Mouse (Mus musculus) embryonic facial prominence, embryonic 11.5 days (tissue): ENCODE measurements around the gene Ubac2. TPM values are rescaled to one million over a fixed set of nuclear protein-coding genes. Genes with fewer than 3 reads are reported as not detected.
A peak's percentile ranks its signal among the peaks of the same experiment; 100 is the strongest.
"Not testable (repeated sequence)": the region's sequence is repeated elsewhere in the genome, so short reads cannot be mapped to it uniquely, and the experiment has no call there.

Experiments
- ATAC-seq: fragments of 200-750 bp; cut with Nextera tagmentation; replicated peaks from 2 replicates; pipeline ENCODE4 v1.8.0; 2017; ENCODE audit warnings: low read depth; ENCODE audit not compliant: insufficient number of reproducible peaks, low FRiP score, low TSS enrichment
- DNase-seq: peaks from one replicate; pipeline ENCODE4 v3.0.0-alpha.2; 2015; ENCODE audit warnings: low spot score
- H3K27ac ChIP-seq: fragments of 300-500 bp; sonication (generic); replicated peaks from 2 replicates; pipeline ENCODE4 v1.5.1; 2014; ENCODE audit warnings: mild to moderate bottlenecking, low read depth, low read length, control low read depth
- H3K27me3 ChIP-seq: fragments of 300-500 bp; sonication (generic); 2 replicates; pipeline ENCODE4 v1.6.1; 2014; ENCODE audit warnings: mild to moderate bottlenecking, low read length, moderate library complexity, mixed read lengths; ENCODE audit not compliant: control insufficient read depth, insufficient read depth
- H3K36me3 ChIP-seq: fragments of 300-500 bp; sonication (generic); replicated peaks from 2 replicates; pipeline ENCODE4 v1.6.1; 2014; ENCODE audit warnings: low read depth, mild to moderate bottlenecking, low read length, moderate library complexity, mixed read lengths; ENCODE audit not compliant: control insufficient read depth, insufficient read depth
- H3K4me1 ChIP-seq: fragments of 300-500 bp; sonication (generic); 2 replicates; pipeline ENCODE4 v1.6.1; 2014; ENCODE audit warnings: low read length, mixed read lengths; ENCODE audit not compliant: control insufficient read depth, insufficient read depth
- H3K4me2 ChIP-seq: fragments of 300-500 bp; sonication (generic); 2 replicates; pipeline ENCODE4 v1.6.1; 2014; ENCODE audit warnings: low read depth, mild to moderate bottlenecking, control low read depth, low read length, moderate library complexity
- H3K4me3 ChIP-seq: fragments of 300-500 bp; sonication (generic); 2 replicates; pipeline ENCODE4 v1.5.1; 2014; ENCODE audit warnings: low read depth, low read length, control low read depth
- H3K9ac ChIP-seq: fragments of 300-500 bp; sonication (generic); replicated peaks from 2 replicates; pipeline ENCODE4 v1.6.1; 2014; ENCODE audit warnings: mild to moderate bottlenecking, control low read depth, low read length
- H3K9me3 ChIP-seq: fragments of 300-500 bp; sonication (generic); replicated peaks from 2 replicates; pipeline ENCODE4 v1.6.1; 2016; ENCODE audit warnings: mild to moderate bottlenecking, low read length, inconsistent platforms, mixed read lengths; ENCODE audit not compliant: control insufficient read depth
- WGBS: fragments of 180-500 bp; shearing (Covaris S2); extraction: QIAGEN DNeasy Blood & Tissue Kit; methylation state at CpG from one replicate; pipeline ENCODE4 v1.1.7; 2014; 5-methylcytosine and 5-hydroxymethylcytosine counted together
- polyA plus RNA-seq: library from polyadenylated mRNA; unstranded; fragments of >200 nt; fragmentation: Nextera tagmentation; extraction: Ambion mirVana; gene quantifications from 2 replicates; pipeline ENCODE4 v1.2.1, GENCODE M21; 2014

The Ubac2 gene
- polyA plus RNA-seq, 1 experiment from 2014 or later, result 71.9 TPM

DNA sequence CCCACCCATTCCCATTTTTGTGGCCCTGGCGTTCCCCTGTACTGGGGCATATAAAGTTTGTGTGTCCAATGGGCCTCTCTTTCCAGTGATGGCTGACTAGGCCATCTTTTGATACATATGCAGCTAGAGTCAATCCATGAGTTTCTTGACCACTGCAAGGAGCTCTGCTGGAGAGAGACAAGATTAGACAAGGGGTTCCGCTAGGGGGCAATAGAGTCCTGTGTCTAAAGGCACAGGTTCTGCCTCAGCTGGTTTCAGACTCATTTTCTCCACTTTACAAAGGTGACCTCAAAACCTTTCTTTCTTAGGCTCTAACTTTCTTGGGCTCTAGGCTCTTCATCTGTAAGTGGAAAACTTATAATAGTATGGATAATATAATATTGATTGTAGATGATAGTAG, 13.3 kb upstream of the Ubac2 start:
- WGBS, result 18% methylated on average over 2 of the region's 2 CpGs
- H3K9ac ChIP-seq, H3K27ac ChIP-seq, H3K4me3 ChIP-seq, H3K9me3 ChIP-seq, H3K4me1 ChIP-seq, H3K36me3 ChIP-seq, ATAC-seq, H3K27me3 ChIP-seq, H3K4me2 ChIP-seq: not testable (repeated sequence)
- peak; percentile 87 for DNase-seq

DNA sequence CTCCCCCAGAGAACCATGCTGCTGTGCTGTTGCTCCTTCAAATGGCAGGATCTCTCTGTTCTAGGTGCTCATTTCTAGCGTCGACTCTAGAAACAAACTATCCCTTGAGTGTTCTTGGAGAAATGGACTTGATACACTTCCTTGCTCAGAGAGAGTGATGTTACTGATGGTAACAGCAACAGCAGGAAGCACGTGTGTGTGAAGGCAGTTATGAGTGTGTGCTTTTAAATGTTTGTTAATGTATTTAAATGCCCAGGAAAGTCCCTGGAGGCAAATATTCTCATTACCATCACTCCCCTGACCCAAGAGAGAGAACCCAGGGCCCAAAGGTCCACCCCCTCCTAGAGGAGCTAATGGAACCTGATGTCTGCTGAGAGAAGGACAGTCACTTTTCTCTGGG, 11.8 kb upstream of the Ubac2 start:
- no peaks in the 10 kb centered on the region for H3K9me3 ChIP-seq
- no peaks in the 10 kb centered on the region for H3K4me1 ChIP-seq
- no peak for ATAC-seq
- 82% methylated on average over 3 of the region's 3 CpGs for WGBS
- no peak overlapping the region for H3K4me3 ChIP-seq
- H3K27me3 ChIP-seq, result no peaks in the 10 kb centered on the region
- H3K36me3 ChIP-seq, result no peaks in the 10 kb centered on the region
- no peak for DNase-seq
- no peak overlapping the region for H3K9ac ChIP-seq
- H3K4me2 ChIP-seq, result no peak overlapping the region
- no peak overlapping the region for H3K27ac ChIP-seq

DNA sequence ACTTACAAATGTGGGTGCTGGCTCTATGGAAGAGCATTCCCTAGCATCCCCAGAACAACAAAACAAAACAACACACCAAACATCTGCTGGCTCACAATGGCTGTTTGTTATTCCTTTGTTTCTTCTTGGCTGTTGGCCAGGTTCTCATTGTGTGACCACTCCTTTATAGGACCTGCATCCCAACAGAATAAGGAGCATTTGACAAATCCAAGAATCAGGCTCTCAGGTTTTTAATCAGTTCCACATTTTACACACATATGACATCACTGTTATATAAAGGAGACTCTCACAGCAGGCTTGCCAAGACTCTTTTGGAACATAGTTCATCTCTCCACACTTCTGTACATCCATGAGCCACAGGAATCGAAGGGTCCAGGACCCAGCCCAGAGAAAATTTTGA, 9.3 kb upstream of the Ubac2 start:
- no peaks in the 10 kb centered on the region for H3K4me1 ChIP-seq
- H3K27ac ChIP-seq, result no peak overlapping the region
- no peak overlapping the region for H3K9ac ChIP-seq
- no peak overlapping the region for H3K4me2 ChIP-seq
- no peaks in the 10 kb centered on the region for H3K9me3 ChIP-seq
- 72% methylated on average over 1 of the region's 1 CpGs for WGBS
- DNase-seq, result no peak
- no peaks in the 10 kb centered on the region for H3K27me3 ChIP-seq
- no peaks in the 10 kb centered on the region for H3K36me3 ChIP-seq
- ATAC-seq, result no peak
- H3K4me3 ChIP-seq, result no peak overlapping the region

DNA sequence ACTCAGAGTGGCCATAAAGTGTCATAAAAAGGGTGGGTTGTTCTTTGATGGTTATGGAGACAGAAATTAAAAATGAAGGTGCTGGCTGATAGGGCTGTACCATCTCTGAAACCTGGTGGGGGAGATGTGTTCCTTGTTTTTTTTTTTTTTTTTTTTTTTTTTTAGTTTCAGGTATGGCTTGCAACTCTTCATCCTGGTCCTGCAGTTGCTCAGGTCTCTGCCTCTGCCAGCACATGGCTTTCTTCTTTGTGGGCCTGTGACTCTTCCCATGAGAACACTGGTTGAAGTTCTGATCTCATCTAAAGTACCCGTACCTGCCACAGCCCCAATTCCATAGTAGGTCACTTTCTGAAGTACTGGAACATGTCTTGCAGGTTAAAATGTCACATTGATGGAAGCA, 5.7 kb upstream of the Ubac2 start:
- Histone ChIP-seq H3K27me3 (no peaks in the 10 kb centered on the region), H3K4me1 (no peaks in the 10 kb centered on the region), H3K9me3 (no peaks in the 10 kb centered on the region), H3K36me3 (no peaks in the 10 kb centered on the region), H3K27ac (no peak overlapping the region), H3K9ac (no peak overlapping the region), H3K4me3 (no peak overlapping the region), H3K4me2 (no peak overlapping the region)
- ATAC-seq (no peak), DNase-seq (no peak)
- 88% methylated on average over 1 of the region's 1 CpGs for WGBS

DNA sequence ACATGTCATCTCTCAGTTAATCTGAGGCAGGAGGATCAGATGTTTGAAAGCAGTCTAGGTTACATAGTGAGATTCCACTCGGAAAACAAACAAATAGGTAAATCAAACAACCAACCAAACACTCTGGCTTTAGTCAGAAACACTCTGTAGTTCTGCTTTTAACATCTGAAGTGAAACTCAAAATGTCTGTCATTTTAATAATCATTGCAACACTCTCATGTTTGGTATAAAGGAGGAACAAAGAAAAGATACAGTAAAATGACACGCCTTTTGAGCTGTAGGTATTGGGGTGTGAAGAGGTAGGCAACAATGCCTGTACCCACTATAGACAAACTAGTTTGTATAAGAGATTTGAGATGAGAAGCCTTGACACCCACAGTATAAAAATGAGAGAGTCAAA, 5.2 kb upstream of the Ubac2 start:
- WGBS, result 68% methylated on average over 2 of the region's 2 CpGs
- ATAC-seq (no peak), DNase-seq (no peak)
- Histone ChIP-seq H3K4me2 (no peak overlapping the region), H3K4me1 (no peaks in the 10 kb centered on the region), H3K27me3 (no peaks in the 10 kb centered on the region), H3K27ac (no peak overlapping the region), H3K36me3 (no peaks in the 10 kb centered on the region), H3K9ac (no peak overlapping the region), H3K9me3 (no peaks in the 10 kb centered on the region), H3K4me3 (no peak overlapping the region)

DNA sequence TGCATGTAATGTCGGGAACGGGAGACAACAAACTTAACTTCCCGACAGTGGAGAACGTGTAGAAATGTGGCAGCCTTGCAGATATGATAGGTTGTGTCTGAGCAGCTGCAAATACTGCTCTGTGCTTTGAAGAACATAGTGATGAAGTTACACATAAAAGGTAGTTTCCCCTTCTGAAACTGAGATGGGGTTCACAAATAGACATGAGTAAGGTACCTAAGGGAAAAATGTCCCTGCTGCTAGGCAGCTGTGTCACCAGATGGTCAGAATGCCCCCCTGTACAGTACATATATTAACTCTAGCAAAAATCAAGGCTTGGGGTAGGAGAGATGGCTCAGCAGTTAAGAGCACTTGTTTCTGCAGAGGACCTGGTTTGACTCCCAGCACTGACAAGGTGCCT, 4.8 kb upstream of the Ubac2 start:
- Histone ChIP-seq H3K27ac (no peak overlapping the region), H3K4me2 (no peak overlapping the region), H3K4me3 (no peak overlapping the region), H3K9me3 (no peaks in the 10 kb centered on the region), H3K36me3 (no peaks in the 10 kb centered on the region), H3K9ac (no peak overlapping the region), H3K4me1 (no peaks in the 10 kb centered on the region), H3K27me3 (no peaks in the 10 kb centered on the region)
- WGBS, result 87% methylated on average over 4 of the region's 4 CpGs
- DNase-seq (no peak), ATAC-seq (no peak)

DNA sequence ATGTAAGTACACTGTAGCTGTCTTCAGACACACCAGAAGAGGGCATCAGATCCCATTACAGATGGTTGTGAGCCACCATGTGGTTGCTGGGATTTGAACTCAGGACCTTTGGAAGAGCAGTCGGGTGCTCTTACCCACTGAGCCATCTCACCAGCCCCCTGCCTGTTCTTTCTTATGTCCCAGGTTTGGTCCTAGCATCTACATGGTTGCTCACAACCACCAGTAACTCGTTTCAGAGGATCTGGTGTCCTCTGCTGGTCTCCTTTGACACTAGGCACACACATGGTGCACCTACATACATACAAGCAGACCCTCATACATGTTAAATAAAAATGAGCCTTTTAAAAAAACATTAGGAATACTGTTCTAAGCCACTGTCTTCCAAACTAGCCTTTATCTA, 2.2 kb upstream of the Ubac2 start:
- not testable (repeated sequence) for H3K9me3 ChIP-seq, DNase-seq, H3K4me3 ChIP-seq, ATAC-seq, H3K36me3 ChIP-seq, H3K27me3 ChIP-seq, H3K4me1 ChIP-seq, H3K4me2 ChIP-seq, H3K9ac ChIP-seq, H3K27ac ChIP-seq
- WGBS, result 71% methylated on average over 2 of the region's 2 CpGs

DNA sequence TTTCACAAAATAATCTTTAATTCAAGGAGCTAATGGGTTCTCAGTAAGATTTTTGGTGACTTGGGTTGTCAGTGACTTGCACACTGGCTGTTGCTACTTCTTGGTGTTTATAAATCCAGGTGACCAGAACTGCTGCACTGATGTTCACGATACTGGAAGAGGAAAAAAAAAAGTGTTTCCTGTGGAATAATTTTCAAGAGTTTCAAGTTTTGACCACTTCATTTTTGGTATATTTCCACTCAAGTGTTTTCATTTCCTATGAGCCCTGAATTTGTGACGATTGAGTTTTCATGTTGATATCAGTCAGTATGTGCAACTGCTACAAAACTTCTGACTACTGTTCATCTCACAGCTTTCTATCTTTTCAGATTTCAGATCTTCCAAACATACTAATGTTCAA, 1.6 kb upstream of the Ubac2 start:
- DNase-seq (no peak), ATAC-seq (no peak)
- Histone ChIP-seq H3K36me3 (no peaks in the 10 kb centered on the region), H3K9ac (no peak overlapping the region), H3K27me3 (no peaks in the 10 kb centered on the region), H3K27ac (no peak overlapping the region), H3K9me3 (no peaks in the 10 kb centered on the region), H3K4me1 (no peaks in the 10 kb centered on the region), H3K4me2 (no peak overlapping the region), H3K4me3 (no peak overlapping the region)
- 79% methylated on average over 2 of the region's 2 CpGs for WGBS
